Mouse (Mus musculus): ENCODE results near the gene Icosl.
"Not testable (repeated sequence)": the region's sequence is repeated elsewhere in the genome, so short reads cannot be mapped to it uniquely, and the experiment has no call there.

The Icosl gene

GRCm38 (mm10) chr10:78115153-78115552, 46.1 kb downstream of the Icosl start:
- DNase-seq (ENCODE audit: low spot score in 2 of 2) = no peak

- no peak for DNase-seq (ENCODE audit: low spot score in 2 of 2)
Observed at GRCm38 (mm10) chr10:78119422-78119821, 50.3 kb downstream of the Icosl start.

GRCm38 (mm10) chr10:78124137-78124536, 55.0 kb downstream of the Icosl start:
- DNase-seq (ENCODE audit: low spot score in 2 of 2) = not testable (repeated sequence)

- DNase-seq (ENCODE audit: low spot score in 2 of 2) = not testable (repeated sequence)
Observed at GRCm38 (mm10) chr10:78125061-78125460, 56.0 kb downstream of the Icosl start.

GRCm38 (mm10) chr10:78126311-78126710, 57.2 kb downstream of the Icosl start:
- DNase-seq (ENCODE audit: low spot score in 2 of 2) = no peak

GRCm38 (mm10) chr10:78127046-78127870, 58.2 kb downstream of the Icosl start:
- no peak for DNase-seq (ENCODE audit: low spot score in 2 of 2)

- no peak for DNase-seq (ENCODE audit: low spot score in 2 of 2)
Observed at GRCm38 (mm10) chr10:78127931-78128330, 58.8 kb downstream of the Icosl start.

GRCm38 (mm10) chr10:78128647-78129046, 59.5 kb downstream of the Icosl start:
- no peak for DNase-seq (ENCODE audit: low spot score in 2 of 2)

GRCm38 (mm10) chr10:78129423-78129822, 60.3 kb downstream of the Icosl start:
- no peak for DNase-seq (ENCODE audit: low spot score in 2 of 2)

GRCm38 (mm10) chr10:78129998-78130397, 60.9 kb downstream of the Icosl start:
- DNase-seq (ENCODE audit: low spot score in 2 of 2) = no peak

Data from frontal cortex, postnatal 10 days (tissue).